Comparison of ENCODE assay signal across 8 mouse cellular contexts in genomic region chr5:72203028-72203733, GRCm38 (mm10). TPM values are rescaled to one million over a fixed set of nuclear protein-coding genes. Genes with fewer than 3 reads are reported as not detected.
A peak's percentile ranks its signal among the peaks of the same experiment; 100 is the strongest.
DNase-seq lines count a peak whose midpoint lies in the region; ATAC-seq lines count a peak whose summit lies in the region.

No protein-coding gene starts in this region.

- intact Hi-C loops in gastrocnemius, postnatal 14 days (cut with DNase I; ENCODE audit: low total_unique reads): no loop called here
- intact Hi-C loops in left cerebral cortex, postnatal 10 days (cut with DNase I): no loop called here

- peak; percentile 98 for DNase-seq in adrenal gland, adult (ENCODE audit: inconsistent age in 2 of 2, low spot score in 1 of 2)
- DNase-seq in embryo, embryonic 10.5 days (ENCODE audit: low spot score): peak; percentile 95
- DNase-seq in gastrocnemius, postnatal 14 days: peak; percentile 92
- DNase-seq in left cerebral cortex, postnatal 10 days (ENCODE audit: extremely low spot score in 1 of 2, low spot score in 2 of 2): peak; percentile 67 to 95
- peak; percentile 85 for DNase-seq in right cerebral cortex, postnatal 25 days
- peak; percentile 90 for DNase-seq in urinary bladder, postnatal 4 days (ENCODE audit: low spot score in 2 of 2)

- ATAC-seq in inflammation-experienced regulatory T-cells, adult 6 months: peak; percentile 77
- peak; percentile 98 for ATAC-seq in megakaryocyte-erythroid progenitor cell, adult 5-6 weeks (replicated peaks; ENCODE audit: low FRiP score, low TSS enrichment, poor library complexity, severe bottlenecking)

RNA-seq across cellular contexts. Expression of gene Commd8, which starts 35.2 kb away (rescaled TPM):
- 10 to 100 TPM; 26.9 to 29.6 TPM for total RNA-seq in gastrocnemius, postnatal 14 days (2021)
- polyA plus RNA-seq in inflammation-experienced regulatory T-cells, adult 6 months (2017; shearing (Covaris generic)): 100 to 1,000 TPM; 199 to 211 (median 208) TPM
- 10 to 100 TPM; 80.2 to 83.3 TPM for total RNA-seq in left cerebral cortex, postnatal 10 days (2021)
- 50.1 and 76.8 TPM in 2 replicates for total RNA-seq in megakaryocyte-erythroid progenitor cell, adult 5-6 weeks (2014; fragmentation: Nextera tagmentation)
- total RNA-seq in megakaryocyte-erythroid progenitor cell, adult 5-6 weeks (2017): 70.2 and 98.5 TPM in 2 replicates

Comparison
In these comparisons a context has a peak if more than half of its experiments do, and no peak if none do; other contexts are left out.
1. Peak in every context shown above with its lines: DNase-seq and ATAC-seq.